Mouse (Mus musculus) gastrocnemius, postnatal 25 days (tissue): ENCODE data around the gene Lrrc10b. TPM values are rescaled to one million over a fixed set of nuclear protein-coding genes. Genes with fewer than 3 reads are reported as not detected.
A peak's percentile ranks its signal among the peaks of the same experiment; 100 is the strongest.

ENCODE experiments used
- DNase-seq: peaks from one replicate; pipeline ENCODE4 v3.0.0; 2022
- total RNA-seq, 2 experiments: library from RNA; stranded (reverse); gene quantifications; 1 replicate in 1 of 2; 2 replicates in 1 of 2; pipeline ENCODE4 v1.2.3; 2021

Lrrc10b gene
- total RNA-seq, 2 experiments from 2014 or later = 0.13 to 0.38 TPM

- DNase-seq = no peak
Observed at GRCm38 (mm10) chr19:10444685-10445369, 12.4 kb downstream of the Lrrc10b start.

- DNase-seq = no peak
Observed at GRCm38 (mm10) chr19:10437521-10437920, 19.8 kb downstream of the Lrrc10b start.

GRCm38 (mm10) chr19:10436726-10437125 is 20.5 kb downstream of the Lrrc10b start:
- no peak for DNase-seq

GRCm38 (mm10) chr19:10435908-10436307 is 21.4 kb downstream of the Lrrc10b start:
- DNase-seq = peak; percentile 49

- no peak for DNase-seq
Observed at GRCm38 (mm10) chr19:10434927-10435326, 22.3 kb downstream of the Lrrc10b start.

- no peak for DNase-seq
Observed at GRCm38 (mm10) chr19:10433879-10434540, 23.3 kb downstream of the Lrrc10b start.

GRCm38 (mm10) chr19:10433225-10433624 is 24.0 kb downstream of the Lrrc10b start:
- no peak for DNase-seq

GRCm38 (mm10) chr19:10431841-10432240 is 25.4 kb downstream of the Lrrc10b start:
- DNase-seq = no peak

GRCm38 (mm10) chr19:10431410-10431809 is 25.9 kb downstream of the Lrrc10b start:
- DNase-seq = no peak

GRCm38 (mm10) chr19:10429371-10429770 is 27.9 kb downstream of the Lrrc10b start:
- no peak for DNase-seq

- DNase-seq = peak; percentile 47
Observed at GRCm38 (mm10) chr19:10427431-10427830, 29.8 kb downstream of the Lrrc10b start.

GRCm38 (mm10) chr19:10426793-10427192 is 30.5 kb downstream of the Lrrc10b start:
- no peak for DNase-seq

GRCm38 (mm10) chr19:10426312-10426711 is 31.0 kb downstream of the Lrrc10b start:
- no peak for DNase-seq

GRCm38 (mm10) chr19:10425484-10426270 is 31.6 kb downstream of the Lrrc10b start:
- no peak for DNase-seq

GRCm38 (mm10) chr19:10424751-10425150 is 32.5 kb downstream of the Lrrc10b start:
- DNase-seq = no peak

GRCm38 (mm10) chr19:10421986-10422976 is 35.0 kb downstream of the Lrrc10b start:
- DNase-seq = no peak

- DNase-seq = no peak
Observed at GRCm38 (mm10) chr19:10417436-10417835, 39.8 kb downstream of the Lrrc10b start.

GRCm38 (mm10) chr19:10416889-10417288 is 40.4 kb downstream of the Lrrc10b start:
- DNase-seq = no peak

- no peak for DNase-seq
Observed at GRCm38 (mm10) chr19:10415508-10415907, 41.8 kb downstream of the Lrrc10b start.

- DNase-seq = no peak
Observed at GRCm38 (mm10) chr19:10413701-10414242, 43.5 kb downstream of the Lrrc10b start.
